Mouse (Mus musculus) hindbrain, embryonic 14.5 days (tissue): ENCODE data around the gene Grk5. TPM values are rescaled to one million over a fixed set of nuclear protein-coding genes. Genes with fewer than 3 reads are reported as not detected.

Source experiments
- ATAC-seq: fragments of 200-750 bp; cut with Nextera tagmentation; 2 replicates; pipeline ENCODE4 v1.8.0; 2017; ENCODE audit warnings: moderate number of reproducible peaks, mild to moderate bottlenecking, moderate TSS enrichment, moderate library complexity; ENCODE audit not compliant: low FRiP score
- DNase-seq: peaks from one replicate; pipeline ENCODE4 v3.0.0-alpha.2; 2015; ENCODE audit warnings: low spot score
- H3K27ac ChIP-seq: fragments of 300-500 bp; sonication (generic); 2 replicates; pipeline ENCODE4 v1.5.1; 2014; ENCODE audit warnings: mild to moderate bottlenecking, moderate library complexity
- H3K27me3 ChIP-seq: fragments of 300-500 bp; sonication (generic); 2 replicates; pipeline ENCODE4 v1.6.1; 2014; ENCODE audit warnings: mild to moderate bottlenecking, low read length, mixed read lengths; ENCODE audit not compliant: control insufficient read depth, insufficient read depth
- H3K36me3 ChIP-seq: fragments of 300-500 bp; sonication (generic); replicated peaks from 2 replicates; pipeline ENCODE4 v1.6.1; 2014; ENCODE audit not compliant: control insufficient read depth, insufficient read depth
- H3K4me1 ChIP-seq: fragments of 300-500 bp; sonication (generic); replicated peaks from 2 replicates; pipeline ENCODE4 v1.6.1; 2014; ENCODE audit warnings: antibody characterized with exemption, low read length, mixed read lengths; ENCODE audit not compliant: control insufficient read depth, insufficient read depth
- H3K4me2 ChIP-seq: fragments of 300-500 bp; sonication (generic); replicated peaks from 2 replicates; pipeline ENCODE4 v1.6.1; 2014; ENCODE audit warnings: mild to moderate bottlenecking, moderate library complexity
- H3K4me3 ChIP-seq: fragments of 300-500 bp; sonication (generic); replicated peaks from 2 replicates; pipeline ENCODE4 v1.5.1; 2014; ENCODE audit warnings: mild to moderate bottlenecking, low read length
- H3K9ac ChIP-seq: fragments of 300-500 bp; sonication (generic); 2 replicates; pipeline ENCODE4 v1.6.1; 2014
- H3K9me3 ChIP-seq: fragments of 300-500 bp; sonication (generic); 2 replicates; pipeline ENCODE4 v1.6.1; 2016; ENCODE audit warnings: low read length; ENCODE audit not compliant: control insufficient read depth
- WGBS: fragments of 180-500 bp; shearing (Covaris S2); extraction: QIAGEN DNeasy Blood & Tissue Kit; methylation state at CpG from one replicate; pipeline ENCODE4 v1.1.7; 2014; 5-methylcytosine and 5-hydroxymethylcytosine counted together
- polyA plus RNA-seq: library from polyadenylated mRNA; unstranded; fragments of >200 nt; fragmentation: Nextera tagmentation; extraction: Ambion mirVana; gene quantifications from 2 replicates; pipeline ENCODE4 v1.2.1, GENCODE M21; 2014

Grk5 gene
- polyA plus RNA-seq, 1 experiment from 2014 or later: 3.1 TPM

DNA sequence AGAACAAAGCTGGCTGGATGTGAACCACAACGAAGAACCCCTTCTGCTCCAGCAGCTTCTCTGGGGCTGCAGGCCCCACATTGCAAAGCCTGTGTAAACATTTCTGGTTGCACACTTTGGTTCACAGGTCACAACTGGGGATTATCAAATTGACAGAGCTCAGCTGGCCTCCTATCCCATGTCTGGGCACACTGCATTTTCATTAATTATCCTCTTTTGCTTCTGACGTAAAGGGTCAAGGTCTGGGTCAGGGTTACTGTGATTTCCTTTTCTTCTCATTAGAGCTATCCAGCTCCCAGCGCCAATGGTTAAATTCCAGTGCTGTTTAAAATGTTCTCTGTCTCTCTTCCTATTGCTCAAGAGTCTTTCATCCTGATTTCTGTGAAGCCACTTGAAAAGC lies 168.0 kb downstream of the Grk5 start:
- DNase-seq (no peak), ATAC-seq (no peak)
- H3K27ac ChIP-seq: no peak overlapping the region
- H3K4me1 ChIP-seq: no peaks in the 10 kb centered on the region
- 22% methylated on average over 3 of the region's 3 CpGs for WGBS
- H3K9ac ChIP-seq: no peak overlapping the region
- H3K4me2 ChIP-seq: no peak overlapping the region
- H3K27me3 ChIP-seq: no peaks in the 10 kb centered on the region
- no peaks in the 10 kb centered on the region for H3K9me3 ChIP-seq
- no peaks in the 10 kb centered on the region for H3K36me3 ChIP-seq
- no peak overlapping the region for H3K4me3 ChIP-seq

GRCm38 (mm10) chr19:61064386-61064785 lies 174.8 kb downstream of the Grk5 start:
- H3K9me3 ChIP-seq: no peaks in the 10 kb centered on the region
- H3K4me2 ChIP-seq: no peak overlapping the region
- no peak overlapping the region for H3K4me3 ChIP-seq
- WGBS: 86% methylated on average over 3 of the region's 3 CpGs
- H3K27ac ChIP-seq: no peak overlapping the region
- no peak overlapping the region for H3K9ac ChIP-seq
- H3K27me3 ChIP-seq: no peaks in the 10 kb centered on the region
- DNase-seq: no peak
- ATAC-seq: no peak
- H3K4me1 ChIP-seq: no peaks in the 10 kb centered on the region
- no peaks in the 10 kb centered on the region; the same call in 1 of the 2 replicates for H3K36me3 ChIP-seq

DNA sequence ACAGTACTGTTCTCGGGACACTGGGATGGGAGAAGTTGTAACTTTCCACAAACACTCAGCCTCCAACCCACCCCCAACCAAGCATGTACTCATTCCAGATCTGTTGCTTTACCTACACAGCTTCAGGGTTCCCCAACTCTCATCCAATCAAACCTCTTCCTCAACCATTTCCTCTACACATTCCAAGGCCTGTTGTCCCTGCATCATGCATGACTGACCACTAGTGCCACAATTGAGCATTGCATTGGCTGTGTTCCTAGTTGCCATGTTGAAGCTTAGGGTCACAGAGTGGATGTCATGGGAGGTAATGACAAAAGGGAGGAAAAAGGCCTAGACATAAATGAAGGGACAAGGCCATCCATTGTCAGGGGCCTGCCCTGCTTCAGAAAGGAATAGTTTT lies 175.5 kb downstream of the Grk5 start:
- 91% methylated on average over 1 of the region's 1 CpGs for WGBS
- no peak overlapping the region for H3K4me3 ChIP-seq
- DNase-seq: no peak
- no peaks in the 10 kb centered on the region; the same call in 1 of the 2 replicates for H3K36me3 ChIP-seq
- H3K9me3 ChIP-seq: no peaks in the 10 kb centered on the region
- H3K4me2 ChIP-seq: no peak overlapping the region
- H3K9ac ChIP-seq: no peak overlapping the region
- H3K27ac ChIP-seq: no peak overlapping the region
- no peaks in the 10 kb centered on the region for H3K4me1 ChIP-seq
- H3K27me3 ChIP-seq: no peaks in the 10 kb centered on the region
- no peak for ATAC-seq

GRCm38 (mm10) chr19:61078622-61079021 lies 189.1 kb downstream of the Grk5 start:
- no peak overlapping the region for H3K4me3 ChIP-seq
- no peak overlapping the region for H3K4me2 ChIP-seq
- H3K4me1 ChIP-seq: no peaks in the 10 kb centered on the region
- WGBS: 94% methylated on average over 3 of the region's 3 CpGs
- no peak overlapping the region for H3K9ac ChIP-seq
- DNase-seq (no peak), ATAC-seq (no peak)
- 0 out of 2 replicates have a peak, but pooled peaks cover 6% of the 10 kb centered on the region for H3K36me3 ChIP-seq
- H3K27ac ChIP-seq: no peak overlapping the region
- H3K9me3 ChIP-seq: no peaks in the 10 kb centered on the region
- H3K27me3 ChIP-seq: no peaks in the 10 kb centered on the region

- DNase-seq: no peak
- ATAC-seq: no peak
Measured at GRCm38 (mm10) chr19:61080251-61080749, 190.8 kb downstream of the Grk5 start.

GRCm38 (mm10) chr19:61083006-61083405 lies 193.5 kb downstream of the Grk5 start:
- Histone ChIP-seq H3K4me1 (no peaks in the 10 kb centered on the region), H3K4me3 (no peak overlapping the region), H3K27ac (no peak overlapping the region), H3K9ac (no peak overlapping the region), H3K36me3 (peaks cover 15% of the 10 kb centered on the region; the same call in 1 of the 2 replicates), H3K9me3 (no peaks in the 10 kb centered on the region), H3K4me2 (no peak overlapping the region), H3K27me3 (no peaks in the 10 kb centered on the region)
- ATAC-seq (no peak), DNase-seq (no peak)
- 95% methylated on average over 8 of the region's 8 CpGs for WGBS

More at GRCm38 (mm10) chr19:61080251-61080749, 190.8 kb downstream of the Grk5 start:
- Histone ChIP-seq H3K4me2 (no peak overlapping the region), H3K9me3 (no peaks in the 10 kb centered on the region), H3K4me3 (no peak overlapping the region), H3K36me3 (0 out of 2 replicates have a peak, but pooled peaks cover 6% of the 10 kb centered on the region), H3K27me3 (no peaks in the 10 kb centered on the region), H3K4me1 (no peaks in the 10 kb centered on the region), H3K9ac (no peak overlapping the region), H3K27ac (no peak overlapping the region)
- WGBS: 92% methylated on average over 5 of the region's 5 CpGs

- Histone ChIP-seq H3K27me3 (no peaks in the 10 kb centered on the region), H3K9me3 (no peaks in the 10 kb centered on the region), H3K4me1 (no peaks in the 10 kb centered on the region), H3K36me3 (peaks cover 20% of the 10 kb centered on the region), H3K4me3 (no peak overlapping the region), H3K4me2 (no peak overlapping the region), H3K9ac (no peak overlapping the region), H3K27ac (no peak overlapping the region)
- 58% methylated on average over 4 of the region's 4 CpGs for WGBS
- ATAC-seq (peak; percentile 66; the same call in 1 of the 2 replicates), DNase-seq (peak; percentile 91)
Measured at GRCm38 (mm10) chr19:61084149-61084940, 194.8 kb downstream of the Grk5 start.

DNA sequence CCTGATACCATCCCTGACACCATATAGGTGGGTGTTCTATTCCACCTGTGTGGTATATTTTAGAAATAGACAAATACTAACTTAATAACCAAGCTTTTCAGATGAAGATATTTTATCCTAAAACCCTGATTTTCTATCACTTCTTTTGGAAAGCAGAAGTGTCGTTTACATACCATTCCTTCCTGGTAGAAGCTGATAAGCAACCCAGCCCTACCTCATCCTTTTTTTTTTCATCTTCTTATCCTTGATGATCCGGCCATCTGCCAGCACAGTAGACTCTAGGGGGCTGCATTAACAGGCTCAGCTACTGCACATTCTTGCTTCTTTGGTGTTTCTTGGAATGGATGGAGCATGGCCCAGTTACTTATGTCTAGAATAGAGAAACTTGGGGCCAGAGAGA lies 195.7 kb downstream of the Grk5 start:
- Histone ChIP-seq H3K4me3 (no peak overlapping the region), H3K9me3 (no peaks in the 10 kb centered on the region), H3K4me1 (no peaks in the 10 kb centered on the region), H3K27me3 (no peaks in the 10 kb centered on the region), H3K9ac (no peak overlapping the region), H3K36me3 (peaks cover 20% of the 10 kb centered on the region), H3K4me2 (no peak overlapping the region), H3K27ac (no peak overlapping the region)
- no peak for DNase-seq
- 85% methylated on average over 2 of the region's 2 CpGs for WGBS
- ATAC-seq: no peak

GRCm38 (mm10) chr19:61087781-61088180 lies 198.2 kb downstream of the Grk5 start:
- Histone ChIP-seq H3K4me2 (no peak overlapping the region), H3K27me3 (no peaks in the 10 kb centered on the region), H3K36me3 (peaks cover 20% of the 10 kb centered on the region), H3K4me3 (no peak overlapping the region), H3K27ac (no peak overlapping the region), H3K9ac (no peak overlapping the region), H3K9me3 (no peaks in the 10 kb centered on the region), H3K4me1 (no peaks in the 10 kb centered on the region)
- no peak for ATAC-seq
- no peak for DNase-seq
- 100% methylated on average over 1 of the region's 1 CpGs for WGBS
